Mouse (Mus musculus): ENCODE results near the gene Olfr1260. TPM values are rescaled to one million over a fixed set of nuclear protein-coding genes. Genes with fewer than 3 reads are reported as not detected.

The Olfr1260 gene
- total RNA-seq (2021), result not detected
- long read RNA-seq, experiment 1, result 0 reads
- long read RNA-seq, experiment 2, result 0 reads

DNA sequence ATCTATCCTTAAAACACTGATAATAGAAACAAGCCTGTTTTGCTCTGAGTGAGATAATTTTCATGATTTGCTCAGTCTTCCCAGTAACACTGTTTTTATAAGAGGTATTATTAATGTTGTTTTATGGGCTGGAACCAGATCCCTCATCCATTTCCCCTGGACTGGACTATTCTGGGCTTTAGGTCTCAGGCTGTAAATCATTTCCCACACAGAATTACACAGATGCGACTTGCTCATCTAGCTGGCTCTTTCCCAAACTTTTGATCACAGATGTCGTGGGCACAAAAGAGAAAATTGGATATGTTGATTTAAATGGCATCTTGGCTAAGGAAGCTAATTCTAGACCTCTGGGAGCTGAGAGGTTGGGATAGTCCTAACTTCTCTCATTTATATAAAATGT is at the start of gene Olfr1260:
Gene Olfr1260 (plus strand): TSS at position 157 of the 400 bp plus-strand sequence.
- DNase-seq, result no peak
- intact Hi-C loops (cut with DNase I), result no loop called here

DNA sequence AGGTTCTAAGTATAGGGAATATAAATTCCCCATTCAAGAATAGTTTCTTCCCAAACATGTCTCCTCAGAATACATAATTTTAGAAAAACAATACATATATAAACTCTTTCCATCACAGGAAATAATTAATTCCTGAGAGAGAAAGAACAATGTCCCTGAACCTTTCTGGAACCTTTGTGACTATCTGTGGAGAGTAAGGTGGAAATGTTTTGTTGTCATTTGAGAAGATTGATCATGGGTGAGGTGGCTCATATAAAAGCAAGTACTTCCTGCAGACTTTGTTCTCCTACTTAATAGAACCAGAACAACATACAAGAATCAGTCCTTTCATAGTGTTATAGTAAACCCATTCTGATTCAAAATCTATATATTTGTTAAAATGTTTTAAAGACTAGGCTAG is 47.1 kb upstream of the Olfr1260 start, which contains the start of gene Olfr1258:
Gene Olfr1258 (plus strand): TSS at position 301 of the 400 bp plus-strand sequence.
- intact Hi-C loops (cut with DNase I), result no loop called here
- DNase-seq, result no peak

DNA sequence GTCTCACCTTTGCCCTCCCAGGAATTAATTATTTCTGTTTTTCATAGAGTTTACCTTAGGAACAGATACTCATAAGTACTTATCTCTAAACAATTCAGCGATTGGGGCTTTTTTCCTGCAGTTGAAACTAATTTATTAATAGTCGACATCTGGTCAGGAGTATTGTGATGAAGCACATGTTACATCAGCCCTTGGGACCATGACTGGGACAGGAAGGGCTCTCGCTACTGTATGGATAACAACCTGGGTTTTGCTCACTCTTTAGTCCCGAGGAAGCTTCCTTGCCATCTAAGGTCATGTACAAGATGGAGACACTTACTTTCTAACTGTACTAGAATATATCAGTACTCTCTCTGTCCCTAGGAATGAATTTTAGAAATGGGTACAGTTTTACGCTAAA is 25.6 kb upstream of the Olfr1260 start, which contains the start of gene Olfr1259:
Gene Olfr1259 (minus strand): TSS at position 101 of the 400 bp plus-strand sequence.
- intact Hi-C loops (cut with DNase I), result no loop called here
- no peak for DNase-seq

DNA sequence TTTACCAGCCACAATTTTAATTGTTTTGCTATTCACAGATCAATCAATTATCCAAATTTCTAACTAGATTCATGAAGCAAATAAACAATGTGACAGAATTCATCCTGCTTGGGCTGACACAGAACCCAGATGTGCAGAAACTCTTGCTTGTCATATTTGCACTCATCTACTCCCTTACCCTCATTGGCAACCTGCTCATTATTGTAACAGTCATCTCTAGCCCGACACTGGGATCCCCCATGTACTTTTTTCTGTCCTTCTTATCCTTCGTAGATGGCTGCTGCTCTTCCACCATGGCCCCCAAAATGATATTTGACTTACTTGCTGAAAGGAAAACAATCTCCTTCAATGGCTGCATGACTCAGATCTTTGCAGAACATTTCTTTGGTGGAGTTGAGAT is 3.6 kb downstream of the Olfr1260 start:
- intact Hi-C loops (cut with DNase I), result no loop called here
- no peak for DNase-seq

DNA sequence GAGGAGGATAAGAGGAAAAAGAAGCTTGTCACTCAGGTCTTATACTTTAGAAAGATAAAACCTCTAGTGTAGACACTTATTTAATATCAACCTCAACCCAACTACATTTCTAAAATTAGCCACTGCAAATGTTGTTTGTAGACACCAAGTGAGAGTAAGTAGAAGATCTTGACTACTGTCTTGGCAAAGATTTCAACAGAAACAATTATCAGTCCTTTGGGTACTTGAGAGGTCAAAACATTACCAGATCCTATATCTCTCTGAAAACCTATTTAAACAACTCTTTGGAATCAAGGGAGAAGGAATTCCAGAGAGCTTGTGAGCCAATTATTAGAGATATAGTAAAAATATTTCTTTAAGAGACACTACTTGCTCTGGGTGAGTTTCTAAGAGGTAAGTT is 16.8 kb downstream of the Olfr1260 start, which contains the start of gene Olfr1261:
Gene Olfr1261 (plus strand): TSS at position 301 of the 400 bp plus-strand sequence.
- intact Hi-C loops (cut with DNase I), result no loop called here
- DNase-seq, result no peak

DNA sequence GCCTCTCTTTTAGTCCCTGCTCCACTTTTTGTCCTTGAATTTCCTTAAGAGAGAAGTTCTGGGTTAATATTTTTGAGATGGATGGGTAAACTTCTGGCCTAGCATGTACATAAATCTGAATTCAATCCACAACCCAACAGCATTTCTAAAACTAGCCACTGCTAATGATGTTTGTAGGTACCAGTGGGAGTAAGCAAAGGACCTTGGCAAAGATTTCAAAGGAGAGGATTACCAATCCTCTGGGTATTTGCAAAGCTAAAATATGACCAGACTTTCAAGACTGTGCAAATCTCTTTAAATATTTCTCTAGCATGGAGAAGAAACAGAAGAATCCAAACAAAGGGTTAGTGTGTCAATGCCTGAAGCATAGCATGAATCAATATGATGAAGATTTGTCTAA is 25.7 kb downstream of the Olfr1260 start, which contains the start of gene Olfr1262:
Gene Olfr1262 (plus strand): TSS at position 301 of the 400 bp plus-strand sequence.
- intact Hi-C loops (cut with DNase I), result no loop called here

DNA sequence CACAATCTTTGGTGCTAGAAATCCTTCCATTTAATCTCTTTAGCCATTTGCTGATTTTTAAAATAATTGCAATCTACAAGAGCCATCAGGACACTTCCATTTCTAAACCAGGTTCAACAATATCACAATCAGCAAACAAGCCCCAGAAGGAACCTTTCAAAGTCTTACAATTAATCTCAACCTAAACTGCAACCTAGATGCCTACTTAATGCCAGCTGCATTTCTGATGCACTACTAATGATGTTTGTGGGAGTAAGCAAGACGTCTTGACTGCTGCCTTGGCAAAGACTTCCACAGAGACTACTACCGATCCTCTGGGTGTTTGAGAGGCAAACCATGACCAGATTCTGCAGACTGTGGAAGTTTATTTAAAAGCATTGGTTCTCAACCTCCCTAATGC is 37.7 kb downstream of the Olfr1260 start, which contains the start of gene Olfr1263:
Gene Olfr1263 (plus strand): TSS at position 301 of the 400 bp plus-strand sequence.
- intact Hi-C loops (cut with DNase I), result no loop called here
- DNase-seq, result no peak

More for the DNA sequence above, 25.7 kb downstream of the Olfr1260 start, which contains the start of gene Olfr1262:
- no peak for DNase-seq

DNA sequence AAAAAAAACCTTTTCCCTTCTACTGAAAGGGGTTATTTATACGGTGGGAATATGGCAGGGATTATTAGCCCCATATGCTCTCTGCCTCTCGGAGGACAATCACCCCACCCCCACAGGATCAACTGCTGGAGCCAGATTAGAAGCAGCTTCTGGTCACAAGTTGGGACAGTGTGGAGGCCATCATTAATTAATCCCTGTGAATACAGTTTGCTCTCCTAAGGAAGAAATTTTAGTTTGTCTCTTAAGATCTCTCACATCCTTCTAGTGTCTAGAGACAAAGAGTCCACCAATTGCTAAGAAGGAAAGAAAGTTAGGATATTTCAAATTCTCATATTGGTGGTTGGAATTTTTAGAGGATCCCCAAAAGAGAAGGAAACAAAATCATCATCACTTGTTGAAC is 51.3 kb downstream of the Olfr1260 start, which contains the start of gene Olfr1264:
Gene Olfr1264 (minus strand): TSS at position 101 of the 400 bp plus-strand sequence.
- intact Hi-C loops (cut with DNase I), result no loop called here
- DNase-seq, result no peak

Other genes with a start within 250 kb of the Olfr1260 start
- not detected for gene Olfr1252, start 249.3 kb upstream of the Olfr1260 start, total RNA-seq (2021)
- not detected for gene Olfr1253, start 217.2 kb upstream of the Olfr1260 start, total RNA-seq (2021)
- gene Olfr1254, start 180.7 kb upstream of the Olfr1260 start, total RNA-seq (2021), result not detected
- gene Olfr1255, start 162.3 kb upstream of the Olfr1260 start, total RNA-seq (2021), result not detected
- gene Olfr1256, start 132.8 kb upstream of the Olfr1260 start, total RNA-seq (2021), result not detected
- not detected for gene Olfr48, start 126.1 kb upstream of the Olfr1260 start, total RNA-seq (2021)
- gene Olfr1257, start 95.9 kb upstream of the Olfr1260 start, total RNA-seq (2021), result not detected
- not detected for gene Olfr1258, start 47.0 kb upstream of the Olfr1260 start, total RNA-seq (2021)
- not detected for gene Olfr1259, start 25.7 kb upstream of the Olfr1260 start, total RNA-seq (2021)
- gene Olfr1261, start 16.9 kb downstream of the Olfr1260 start, total RNA-seq (2021), result not detected
- gene Olfr1262, start 25.8 kb downstream of the Olfr1260 start, total RNA-seq (2021), result not detected
- not detected for gene Olfr1263, start 37.8 kb downstream of the Olfr1260 start, total RNA-seq (2021)
- gene Olfr1264, start 51.2 kb downstream of the Olfr1260 start, total RNA-seq (2021), result not detected
- gene Olfr1265, start 61.0 kb downstream of the Olfr1260 start, total RNA-seq (2021), result not detected
- not detected for gene Olfr140, start 89.3 kb downstream of the Olfr1260 start, total RNA-seq (2021)
- gene Olfr1269, start 147.1 kb downstream of the Olfr1260 start, total RNA-seq (2021), result not detected
- not detected for gene Olfr32, start 168.0 kb downstream of the Olfr1260 start, total RNA-seq (2021)
- not detected for gene Olfr1270, start 178.8 kb downstream of the Olfr1260 start, total RNA-seq (2021)